Mouse (Mus musculus): ENCODE results near the gene Mlst8.

DNA sequence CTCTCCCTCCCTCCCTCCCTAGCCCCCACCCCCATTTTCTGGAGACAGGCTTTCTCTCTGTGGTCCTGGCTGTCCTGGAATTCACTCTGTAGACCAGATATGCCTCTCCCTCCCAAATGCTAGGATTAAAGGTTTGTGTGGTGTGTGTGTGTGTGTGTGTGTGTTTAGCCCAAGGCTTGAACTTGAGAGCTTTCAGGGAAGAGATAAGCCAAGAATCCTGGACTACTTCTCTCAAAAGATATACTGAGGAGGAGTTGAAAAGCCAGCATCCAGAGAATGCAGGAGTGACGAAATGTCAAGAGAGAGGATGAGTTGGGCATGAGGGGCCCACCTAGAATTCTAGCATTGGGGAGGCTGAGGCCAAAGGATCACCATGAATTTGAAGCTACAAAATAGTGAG lies 15.9 kb downstream of the Mlst8 start:
- TF ChIP-seq CTCF (IDR thresholded peaks at IDR 0.05 in 2 of 3, conservative IDR thresholded peaks at IDR 0.05 in 1 of 3; ENCODE audit: control insufficient read depth in 1 of 3, insufficient read depth in 1 of 3, low read depth in 2 of 3, low read length in 3 of 3, poor library complexity in 1 of 3, severe bottlenecking in 1 of 3) (no peak), RAD21 (IDR thresholded peaks at IDR 0.05; ENCODE audit: low read depth, low read length) (no peak), TAL1 (IDR thresholded peaks at IDR 0.05; ENCODE audit: low read length) (no peak), BHLHE40 (IDR thresholded peaks at IDR 0.05; ENCODE audit: borderline replicate concordance, low read depth, low read length) (no peak), NELFE (IDR thresholded peaks at IDR 0.05; ENCODE audit: low read depth, low read length) (no peak), POLR2A (IDR thresholded peaks at IDR 0.05; ENCODE audit: control insufficient read depth in 1 of 2, insufficient read depth in 1 of 2, low read depth in 1 of 2, low read length in 2 of 2, poor library complexity in 1 of 2) (no peak), UBTF (IDR thresholded peaks at IDR 0.05; ENCODE audit: borderline replicate concordance, insufficient read depth, low read depth, low read length) (no peak), NRF1 (IDR thresholded peaks at IDR 0.05; ENCODE audit: insufficient read depth, low read depth, low read length, poor library complexity, severe bottlenecking) (no peak), ELF1 (IDR thresholded peaks at IDR 0.05; ENCODE audit: low read depth, low read length) (no peak), HCFC1 (IDR thresholded peaks at IDR 0.05; ENCODE audit: low read depth, low read length) (no peak)

Data from MEL (cell line).